Mouse (Mus musculus): ENCODE measurements around the gene Ptprn2. TPM values are rescaled to one million over a fixed set of nuclear protein-coding genes. Genes with fewer than 3 reads are reported as not detected.

Gene Ptprn2
- polyA plus RNA-seq, 1 experiment from 2014 or later, result 22.1 TPM

- peak; percentile 74 for ATAC-seq (replicated peaks)
- peaks cover 10% of the 10 kb centered on the region for H3K4me1 ChIP-seq
- H3K27ac ChIP-seq, result 0 out of 2 replicates have a peak overlapping the region, but pooled peaks have one; percentile 5
- no peaks in the 10 kb centered on the region for H3K27me3 ChIP-seq (replicated peaks)
- no peak overlapping the region for H3K9ac ChIP-seq
- H3K4me3 ChIP-seq, result no peak overlapping the region
- no peaks in the 10 kb centered on the region for H3K9me3 ChIP-seq
- H3K4me2 ChIP-seq, result no peak overlapping the region
- H3K36me3 ChIP-seq (replicated peaks), result no peaks in the 10 kb centered on the region
- WGBS, result 32% methylated on average over 10 of the region's 10 CpGs
Measured at GRCm38 (mm10) chr12:116989144-116989543, 503.6 kb downstream of the Ptprn2 start.

GRCm38 (mm10) chr12:117001546-117002148, 516.1 kb downstream of the Ptprn2 start:
- Histone ChIP-seq H3K4me2 (no peak overlapping the region), H3K27me3 (replicated peaks) (no peaks in the 10 kb centered on the region), H3K36me3 (replicated peaks) (no peaks in the 10 kb centered on the region), H3K9me3 (no peaks in the 10 kb centered on the region), H3K4me1 (peaks cover 12% of the 10 kb centered on the region), H3K9ac (no peak overlapping the region), H3K4me3 (no peak overlapping the region), H3K27ac (no peak overlapping the region)
- ATAC-seq (replicated peaks), result no peak
- WGBS, result 87% methylated on average over 2 of the region's 2 CpGs

- no peaks in the 10 kb centered on the region for H3K27me3 ChIP-seq (replicated peaks)
- H3K27ac ChIP-seq, result peak overlapping the region; percentile 64
- H3K4me1 ChIP-seq, result peaks cover 16% of the 10 kb centered on the region
- H3K4me2 ChIP-seq, result no peak overlapping the region
- no peak overlapping the region for H3K4me3 ChIP-seq
- 33% methylated on average over 15 of the region's 15 CpGs for WGBS
- no peaks in the 10 kb centered on the region for H3K36me3 ChIP-seq (replicated peaks)
- peak; percentile 53 for ATAC-seq (replicated peaks)
- H3K9me3 ChIP-seq, result no peaks in the 10 kb centered on the region
- H3K9ac ChIP-seq, result no peak overlapping the region
Measured at GRCm38 (mm10) chr12:117016753-117017595, 531.5 kb downstream of the Ptprn2 start.

- 13% methylated on average over 2 of the region's 2 CpGs for WGBS
- Histone ChIP-seq H3K9me3 (no peaks in the 10 kb centered on the region), H3K27ac (peak overlapping the region; percentile 58), H3K4me1 (peaks cover 18% of the 10 kb centered on the region), H3K36me3 (replicated peaks) (no peaks in the 10 kb centered on the region), H3K4me3 (no peak overlapping the region), H3K9ac (no peak overlapping the region), H3K27me3 (replicated peaks) (no peaks in the 10 kb centered on the region), H3K4me2 (no peak overlapping the region)
- no peak for ATAC-seq (replicated peaks)
Measured at GRCm38 (mm10) chr12:117017912-117018311, 532.4 kb downstream of the Ptprn2 start.

- Histone ChIP-seq H3K4me2 (no peak overlapping the region), H3K27me3 (replicated peaks) (no peaks in the 10 kb centered on the region), H3K4me3 (no peak overlapping the region), H3K27ac (no peak overlapping the region), H3K9me3 (no peaks in the 10 kb centered on the region), H3K9ac (no peak overlapping the region), H3K4me1 (peaks cover 14% of the 10 kb centered on the region), H3K36me3 (replicated peaks) (no peaks in the 10 kb centered on the region)
- ATAC-seq (replicated peaks), result no peak
- 79% methylated on average over 4 of the region's 4 CpGs for WGBS
Measured at GRCm38 (mm10) chr12:117023235-117023634, 537.7 kb downstream of the Ptprn2 start.

- H3K27ac ChIP-seq, result peak overlapping the region; percentile 51; the same call in 1 of the 2 replicates
- H3K9ac ChIP-seq, result no peak overlapping the region
- no peaks in the 10 kb centered on the region for H3K27me3 ChIP-seq (replicated peaks)
- no peak overlapping the region for H3K4me3 ChIP-seq
- peaks cover 29% of the 10 kb centered on the region for H3K4me1 ChIP-seq
- H3K36me3 ChIP-seq (replicated peaks), result no peaks in the 10 kb centered on the region
- H3K9me3 ChIP-seq, result no peaks in the 10 kb centered on the region
- no peak for ATAC-seq (replicated peaks)
- H3K4me2 ChIP-seq, result no peak overlapping the region
- 74% methylated on average over 4 of the region's 4 CpGs for WGBS
Measured at GRCm38 (mm10) chr12:117024916-117025315, 539.4 kb downstream of the Ptprn2 start.

GRCm38 (mm10) chr12:117025676-117026075, 540.2 kb downstream of the Ptprn2 start:
- Histone ChIP-seq H3K27me3 (replicated peaks) (no peaks in the 10 kb centered on the region), H3K9me3 (no peaks in the 10 kb centered on the region), H3K36me3 (replicated peaks) (no peaks in the 10 kb centered on the region), H3K27ac (no peak overlapping the region), H3K9ac (no peak overlapping the region), H3K4me3 (no peak overlapping the region), H3K4me1 (peaks cover 32% of the 10 kb centered on the region), H3K4me2 (no peak overlapping the region)
- no peak for ATAC-seq (replicated peaks)

- Histone ChIP-seq H3K9me3 (no peaks in the 10 kb centered on the region), H3K36me3 (replicated peaks) (no peaks in the 10 kb centered on the region), H3K27me3 (replicated peaks) (no peaks in the 10 kb centered on the region), H3K4me3 (no peak overlapping the region), H3K27ac (no peak overlapping the region), H3K9ac (no peak overlapping the region), H3K4me2 (no peak overlapping the region), H3K4me1 (peaks cover 33% of the 10 kb centered on the region)
- no peak for ATAC-seq (replicated peaks)
- WGBS, result 91% methylated on average over 6 of the region's 6 CpGs
Measured at GRCm38 (mm10) chr12:117027351-117027750, 541.8 kb downstream of the Ptprn2 start.

- Histone ChIP-seq H3K4me2 (peak overlapping the region; percentile 5; the same call in 1 of the 2 replicates), H3K36me3 (replicated peaks) (no peaks in the 10 kb centered on the region), H3K9ac (no peak overlapping the region), H3K9me3 (no peaks in the 10 kb centered on the region), H3K4me1 (peaks cover 39% of the 10 kb centered on the region), H3K27me3 (replicated peaks) (no peaks in the 10 kb centered on the region), H3K4me3 (no peak overlapping the region), H3K27ac (peak overlapping the region; percentile 72)
- ATAC-seq (replicated peaks), result peak; percentile 57
- WGBS, result 31% methylated on average over 5 of the region's 5 CpGs
Measured at GRCm38 (mm10) chr12:117028333-117028961, 542.9 kb downstream of the Ptprn2 start.

GRCm38 (mm10) chr12:117033172-117033571, 547.7 kb downstream of the Ptprn2 start:
- H3K27ac ChIP-seq, result peak overlapping the region; percentile 56; the same call in 1 of the 2 replicates
- H3K9ac ChIP-seq, result no peak overlapping the region
- no peaks in the 10 kb centered on the region for H3K36me3 ChIP-seq (replicated peaks)
- H3K4me1 ChIP-seq, result peaks cover 36% of the 10 kb centered on the region
- H3K27me3 ChIP-seq (replicated peaks), result no peaks in the 10 kb centered on the region
- no peaks in the 10 kb centered on the region for H3K9me3 ChIP-seq
- no peak overlapping the region for H3K4me3 ChIP-seq
- WGBS, result 100% methylated on average over 1 of the region's 1 CpGs
- no peak for ATAC-seq (replicated peaks)
- no peak overlapping the region for H3K4me2 ChIP-seq

GRCm38 (mm10) chr12:117034506-117034905, 549.0 kb downstream of the Ptprn2 start:
- H3K4me1 ChIP-seq, result peaks cover 26% of the 10 kb centered on the region
- H3K27me3 ChIP-seq (replicated peaks), result no peaks in the 10 kb centered on the region
- no peaks in the 10 kb centered on the region for H3K9me3 ChIP-seq
- no peaks in the 10 kb centered on the region for H3K36me3 ChIP-seq (replicated peaks)
- H3K9ac ChIP-seq, result no peak overlapping the region
- 90% methylated on average over 3 of the region's 3 CpGs for WGBS
- no peak overlapping the region for H3K4me2 ChIP-seq
- no peak overlapping the region for H3K4me3 ChIP-seq
- H3K27ac ChIP-seq, result no peak overlapping the region
- no peak for ATAC-seq (replicated peaks)

- H3K4me1 ChIP-seq, result peaks cover 21% of the 10 kb centered on the region
- no peak overlapping the region for H3K4me3 ChIP-seq
- no peak overlapping the region for H3K27ac ChIP-seq
- H3K27me3 ChIP-seq (replicated peaks), result no peaks in the 10 kb centered on the region
- H3K9me3 ChIP-seq, result no peaks in the 10 kb centered on the region
- H3K9ac ChIP-seq, result no peak overlapping the region
- WGBS, result 0% methylated on average over 2 of the region's 2 CpGs
- no peak overlapping the region for H3K4me2 ChIP-seq
- peak; percentile 70 for ATAC-seq (replicated peaks)
- H3K36me3 ChIP-seq (replicated peaks), result no peaks in the 10 kb centered on the region
Measured at GRCm38 (mm10) chr12:117035243-117035642, 549.7 kb downstream of the Ptprn2 start.

Measured in midbrain, embryonic 15.5 days (tissue).